Mouse (Mus musculus): ENCODE measurements around the gene Mydgf. TPM values are rescaled to one million over a fixed set of nuclear protein-coding genes. Genes with fewer than 3 reads are reported as not detected.
A peak's percentile ranks its signal among the peaks of the same experiment; 100 is the strongest.

Mydgf gene
- total RNA-seq, 2 experiments from 2014 or later, result 17.0 to 17.7 TPM

GRCm38 (mm10) chr17:56207963-56208530 is 24.3 kb upstream of the Mydgf start:
- Histone ChIP-seq H3K27ac (no peak overlapping the region), H3K4me3 (no peak overlapping the region)
- no peak for DNase-seq
- intact Hi-C loops (cut with DNase I), result no loop called here
- no peak for TF ChIP-seq CTCF (IDR thresholded peaks at IDR 0.05)

GRCm38 (mm10) chr17:56206986-56207674 is 23.4 kb upstream of the Mydgf start:
- DNase-seq, result no peak
- Histone ChIP-seq H3K27ac (no peak overlapping the region), H3K4me3 (no peak overlapping the region)
- intact Hi-C loops (cut with DNase I), result no loop called here
- TF ChIP-seq CTCF (IDR thresholded peaks at IDR 0.05), result no peak

- no peak for TF ChIP-seq CTCF (IDR thresholded peaks at IDR 0.05)
- peak; percentile 12 for DNase-seq
- H3K27ac ChIP-seq, result no peak overlapping the region
- H3K4me3 ChIP-seq, result no peak overlapping the region
- intact Hi-C loops (cut with DNase I), result no loop called here
These were observed 22.7 kb upstream of the Mydgf start for GRCm38 (mm10) chr17:56206276-56206884.

DNA sequence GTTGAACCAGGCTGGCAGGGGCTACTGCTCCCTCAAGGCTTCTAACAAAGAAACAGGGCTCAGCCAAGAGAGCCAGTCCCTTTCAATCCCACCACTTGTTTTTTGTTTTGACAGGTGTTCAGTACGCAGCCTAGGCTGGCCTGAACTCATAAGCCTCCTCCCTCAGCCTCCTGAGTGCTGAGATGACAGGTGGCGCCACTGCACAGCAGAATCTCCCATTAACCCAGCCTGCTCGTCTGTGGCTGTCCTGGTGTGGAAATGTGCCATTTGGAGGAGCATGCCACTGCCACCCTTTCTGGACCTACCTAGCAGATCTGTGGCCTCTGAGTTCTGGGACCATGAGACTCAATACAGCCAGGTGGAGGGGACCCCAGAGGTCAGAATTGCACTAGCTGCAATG is 20.0 kb upstream of the Mydgf start:
- DNase-seq, result no peak
- intact Hi-C loops (cut with DNase I), result no loop called here
- Histone ChIP-seq H3K27ac (no peak overlapping the region), H3K4me3 (no peak overlapping the region)
- peak; percentile 27; the same call in 1 of the 2 replicates for TF ChIP-seq CTCF (IDR thresholded peaks at IDR 0.05)

- DNase-seq, result no peak
These were observed 18.8 kb upstream of the Mydgf start for GRCm38 (mm10) chr17:56202476-56202875.

GRCm38 (mm10) chr17:56201642-56202041 is 17.9 kb upstream of the Mydgf start:
- intact Hi-C loops (cut with DNase I), result no loop called here
- H3K27ac ChIP-seq, result no peak overlapping the region
- H3K4me3 ChIP-seq, result no peak overlapping the region
- peak; percentile 23 for TF ChIP-seq CTCF (IDR thresholded peaks at IDR 0.05)
- DNase-seq, result no peak

More at GRCm38 (mm10) chr17:56202476-56202875, 18.8 kb upstream of the Mydgf start:
- Histone ChIP-seq H3K27ac (no peak overlapping the region), H3K4me3 (no peak overlapping the region)
- no peak for TF ChIP-seq CTCF (IDR thresholded peaks at IDR 0.05)
- intact Hi-C loops (cut with DNase I), result no loop called here

DNA sequence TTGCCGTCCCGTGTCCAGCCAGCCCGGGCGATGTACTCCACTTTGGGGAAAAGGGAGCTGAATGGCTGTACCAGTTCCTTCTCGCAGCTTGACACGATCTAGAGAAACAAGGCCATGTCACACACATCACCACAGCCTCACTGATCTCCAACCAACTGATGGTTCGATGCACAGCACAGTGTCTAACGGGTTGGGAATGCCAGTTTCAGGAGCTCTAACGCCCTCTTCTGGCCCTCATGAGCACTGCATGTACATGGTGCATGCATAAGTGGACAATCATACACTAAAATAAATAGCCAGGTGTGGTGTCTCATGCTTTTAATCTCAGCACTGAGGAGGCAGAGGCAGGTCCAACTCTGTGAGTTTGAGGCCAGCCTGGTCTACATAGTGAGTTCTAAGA is 16.9 kb upstream of the Mydgf start:
- intact Hi-C loops (cut with DNase I), result no loop called here
- TF ChIP-seq CTCF (IDR thresholded peaks at IDR 0.05), result peak; percentile 33; the same call in 1 of the 2 replicates
- Histone ChIP-seq H3K27ac (no peak overlapping the region), H3K4me3 (no peak overlapping the region)
- DNase-seq, result no peak

- Histone ChIP-seq H3K27ac (no peak overlapping the region), H3K4me3 (no peak overlapping the region)
- intact Hi-C loops (cut with DNase I), result loop anchor here (5.0 kb wide), 1 partner anchor 55 kb away; no protein-coding TSS in a partner anchor
- DNase-seq, result no peak
- peak; percentile 57 for TF ChIP-seq CTCF (IDR thresholded peaks at IDR 0.05)
These were observed 13.1 kb upstream of the Mydgf start for GRCm38 (mm10) chr17:56196860-56197259.

DNA sequence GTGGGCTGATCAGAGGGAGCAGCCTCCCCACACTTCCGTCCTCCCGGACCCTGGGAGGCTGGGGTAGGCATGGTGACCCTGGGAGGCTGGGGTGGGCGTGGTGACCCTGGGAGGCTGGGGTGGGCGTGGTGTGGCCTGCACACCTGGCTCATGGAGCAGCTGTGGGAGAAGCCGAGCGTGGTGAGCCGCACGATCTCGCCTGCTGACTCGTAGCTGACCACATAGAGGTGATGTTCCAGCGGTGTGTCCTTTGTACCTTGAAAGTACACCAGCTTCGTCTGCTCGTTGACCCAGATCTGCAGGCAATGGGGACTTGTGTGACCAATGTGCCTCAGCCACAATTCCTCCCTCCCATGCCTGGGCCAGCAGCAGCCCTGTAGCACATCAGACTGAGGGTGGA is 11.0 kb upstream of the Mydgf start:
- DNase-seq, result no peak
- H3K4me3 ChIP-seq, result no peak overlapping the region

GRCm38 (mm10) chr17:56194357-56194756 is 10.6 kb upstream of the Mydgf start:
- no peak for TF ChIP-seq CTCF (IDR thresholded peaks at IDR 0.05)
- H3K27ac ChIP-seq, result no peak overlapping the region
- H3K4me3 ChIP-seq, result no peak overlapping the region
- intact Hi-C loops (cut with DNase I), result no loop called here
- DNase-seq, result no peak

More for the DNA sequence above, 11.0 kb upstream of the Mydgf start:
- TF ChIP-seq CTCF (IDR thresholded peaks at IDR 0.05), result no peak
- H3K27ac ChIP-seq, result no peak overlapping the region
- intact Hi-C loops (cut with DNase I), result loop anchor here (5.0 kb wide), 1 partner anchor 58 kb away; no protein-coding TSS in a partner anchor

GRCm38 (mm10) chr17:56191266-56191665 is 7.5 kb upstream of the Mydgf start:
- intact Hi-C loops (cut with DNase I), result no loop called here
- no peak for TF ChIP-seq CTCF (IDR thresholded peaks at IDR 0.05)

DNA sequence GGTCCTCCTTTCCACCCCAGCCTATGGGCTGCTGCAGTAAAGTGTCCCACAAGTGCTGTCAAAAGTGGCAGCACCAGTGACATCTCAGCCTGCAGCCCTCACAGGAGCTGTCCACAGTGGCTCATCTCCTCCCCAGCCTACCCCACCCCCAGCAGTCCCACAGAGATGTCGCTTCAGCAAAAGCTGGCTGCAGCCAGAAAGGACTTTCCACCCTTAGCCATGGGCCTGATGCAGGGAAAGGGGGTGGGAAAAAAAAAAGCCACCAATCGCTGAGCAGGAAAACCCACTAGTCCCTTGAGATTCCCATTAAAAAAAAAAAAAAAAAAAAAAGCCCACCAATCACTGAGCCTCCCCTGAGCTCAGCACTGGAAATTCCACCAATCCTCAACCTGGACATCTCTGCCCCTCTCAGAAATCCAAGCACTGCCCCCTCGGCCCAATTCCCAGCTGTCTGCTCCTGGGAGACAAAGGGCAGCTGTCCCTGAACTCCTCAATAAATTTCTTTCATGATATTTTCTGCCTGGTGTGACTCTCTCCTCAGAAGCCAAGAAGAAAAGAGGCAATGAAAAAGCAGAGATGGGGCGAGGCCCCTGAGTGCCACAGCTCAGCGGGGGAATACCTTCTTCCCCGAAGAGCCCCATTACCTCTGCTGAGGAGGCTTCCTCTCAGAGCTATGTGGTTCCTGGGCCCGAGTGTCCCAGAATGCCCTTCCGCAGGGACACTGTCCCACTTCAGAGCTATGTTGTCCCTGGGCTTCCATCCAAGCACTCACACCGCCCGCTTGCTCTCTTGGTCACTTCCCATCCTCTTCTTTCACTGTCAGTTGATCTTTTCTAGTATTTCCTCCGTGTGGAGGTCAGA is 1.8 kb upstream of the Mydgf start:
- Histone ChIP-seq H3K27ac (peak overlapping the region; percentile 97), H3K4me3 (peak overlapping the region; percentile 42)
- no peak for TF ChIP-seq CTCF (IDR thresholded peaks at IDR 0.05)
- intact Hi-C loops (cut with DNase I), result no loop called here
- peak; percentile 73 for DNase-seq

More at GRCm38 (mm10) chr17:56191266-56191665, 7.5 kb upstream of the Mydgf start:
- Histone ChIP-seq H3K4me3 (no peak overlapping the region), H3K27ac (no peak overlapping the region)
- DNase-seq, result no peak
